Mouse (Mus musculus) right cerebral cortex, postnatal 10 days (tissue): Measurements from ENCODE around the gene Ptpn21.
A peak's percentile ranks its signal among the peaks of the same experiment; 100 is the strongest.

Experiments
- DNase-seq, 2 experiments: peaks; one replicate each; pipeline ENCODE4 v3.0.0; 2021; ENCODE audit warnings: low spot score in 2 of 2

The Ptpn21 gene

GRCm38 (mm10) chr12:98736951-98737800, at the start of gene Ptpn21:
TSS of gene Ptpn21 (minus strand) at chr12:98737405.
- DNase-seq = peak in 1 of 2 experiments; percentile 29

GRCm38 (mm10) chr12:98784251-98784650, 47.0 kb upstream of the Ptpn21 start:
- no peak for DNase-seq

GRCm38 (mm10) chr12:98779148-98779547, 41.9 kb upstream of the Ptpn21 start:
- DNase-seq = peak; percentile 49

GRCm38 (mm10) chr12:98777509-98777908, 40.3 kb upstream of the Ptpn21 start:
- no peak for DNase-seq

GRCm38 (mm10) chr12:98766241-98766640, 29.0 kb upstream of the Ptpn21 start:
- DNase-seq = no peak

- DNase-seq = no peak
These were observed 22.5 kb upstream of the Ptpn21 start for GRCm38 (mm10) chr12:98759700-98760099.

- DNase-seq = no peak
These were observed 20.4 kb upstream of the Ptpn21 start for GRCm38 (mm10) chr12:98757636-98758035.

GRCm38 (mm10) chr12:98747380-98747753, 10.2 kb upstream of the Ptpn21 start:
- no peak for DNase-seq

GRCm38 (mm10) chr12:98746746-98747379, 9.7 kb upstream of the Ptpn21 start, which contains the start of gene Zc3h14:
TSS of gene Zc3h14 (plus strand) at chr12:98746964.
- DNase-seq = peak; percentile 94 to 97

- peak; percentile 45 to 47 for DNase-seq
These were observed 8.9 kb upstream of the Ptpn21 start for GRCm38 (mm10) chr12:98746131-98746530.

GRCm38 (mm10) chr12:98745626-98746025, 8.4 kb upstream of the Ptpn21 start:
- DNase-seq = no peak

- no peak for DNase-seq
These were observed 3.9 kb upstream of the Ptpn21 start for GRCm38 (mm10) chr12:98741011-98741501.

GRCm38 (mm10) chr12:98737801-98738350, 671 bp upstream of the Ptpn21 start:
- no peak for DNase-seq

GRCm38 (mm10) chr12:98734880-98735801, 2.1 kb downstream of the Ptpn21 start:
- DNase-seq = peak in 1 of 2 experiments; percentile 5

- peak; percentile 91 to 93 for DNase-seq
These were observed 2.8 kb downstream of the Ptpn21 start for GRCm38 (mm10) chr12:98734246-98734879.

- no peak for DNase-seq
These were observed 3.4 kb downstream of the Ptpn21 start for GRCm38 (mm10) chr12:98733776-98734175.

GRCm38 (mm10) chr12:98733165-98733564, 4.0 kb downstream of the Ptpn21 start:
- DNase-seq = no peak

GRCm38 (mm10) chr12:98730682-98731081, 6.5 kb downstream of the Ptpn21 start:
- DNase-seq = no peak

GRCm38 (mm10) chr12:98727186-98727585, 10.0 kb downstream of the Ptpn21 start:
- DNase-seq = no peak

- no peak for DNase-seq
These were observed 11.1 kb downstream of the Ptpn21 start for GRCm38 (mm10) chr12:98726078-98726477.

GRCm38 (mm10) chr12:98724976-98725375, 12.2 kb downstream of the Ptpn21 start:
- DNase-seq = no peak
